Comparison of ENCODE assay signal across 9 mouse cellular contexts in genomic region chr1:133068669-133069274, GRCm38 (mm10). TPM values are rescaled to one million over a fixed set of nuclear protein-coding genes. Genes with fewer than 3 reads are reported as not detected.
DNase-seq lines count a peak whose midpoint lies in the region; ATAC-seq lines count a peak whose summit lies in the region.
"Had no signal": no experiment of that assay in that cellular context is flagged by ENCODE, and none has a peak within 500 bp of the region (broad histone marks: within the 10 kb centered on the region; RNA-seq: fewer than 3 reads in every experiment).

No protein-coding gene starts in this region.

- H3K36me3 ChIP-seq in heart, embryonic 13.5 days, result peaks cover 25% of the 10 kb centered on the region
- H3K36me3 ChIP-seq in stomach, embryonic 15.5 days, result no peaks in the 10 kb centered on the region

- H3K9ac ChIP-seq in heart, embryonic 13.5 days, result peak overlapping the region; percentile 80
- H3K9ac ChIP-seq in stomach, embryonic 15.5 days, result no peak overlapping the region
- H3K9ac ChIP-seq: neural tube, embryonic 12.5 days had no signal

- 76% methylated on average over 15 of the region's 15 CpGs for WGBS in heart, embryonic 13.5 days
- WGBS in stomach, embryonic 15.5 days, result 87% methylated on average over 15 of the region's 15 CpGs

- no peak for ATAC-seq in heart, embryonic 13.5 days (ENCODE audit: extremely low read depth, insufficient number of reproducible peaks, low FRiP score, low TSS enrichment)
- no peak for ATAC-seq in stomach, embryonic 15.5 days (ENCODE audit: insufficient read depth, low FRiP score, low read depth)

- DNase-seq in heart, adult 9 months (ENCODE audit: low spot score in 2 of 2), result no peak
- peak; percentile 49 for DNase-seq in retina, postnatal 1 day
- DNase-seq in retina, embryonic 14.5 days (ENCODE audit: low spot score), result no peak
- peak; percentile 61 to 76 for DNase-seq in layer of hippocampus, adult 8-10 months (ENCODE audit: low spot score in 2 of 2)
- DNase-seq in yolk sac, embryonic 10.5 days (ENCODE audit: low spot score), result no peak
- no peak for DNase-seq in frontal cortex, postnatal 36 days (ENCODE audit: low spot score in 2 of 2)

- peak overlapping the region; percentile 41 for H3K4me3 ChIP-seq in heart, embryonic 13.5 days
- H3K4me3 ChIP-seq in stomach, embryonic 15.5 days (replicated peaks), result no peak overlapping the region
- H3K4me3 ChIP-seq: neural tube, embryonic 12.5 days had no signal

- H3K9me3 ChIP-seq in heart, embryonic 13.5 days, result 0 out of 2 replicates have a peak, but pooled peaks cover 3% of the 10 kb centered on the region
- no peaks in the 10 kb centered on the region for H3K9me3 ChIP-seq in stomach, embryonic 15.5 days
- H3K9me3 ChIP-seq: neural tube, embryonic 12.5 days had no signal

- H3K27ac ChIP-seq in heart, embryonic 13.5 days (replicated peaks), result peak overlapping the region; percentile 97
- H3K27ac ChIP-seq in stomach, embryonic 15.5 days, result peak overlapping the region; percentile 77
- H3K27ac ChIP-seq: neural tube, embryonic 12.5 days had no signal

- no peaks in the 10 kb centered on the region for H3K27me3 ChIP-seq in heart, embryonic 13.5 days (replicated peaks)
- no peaks in the 10 kb centered on the region for H3K27me3 ChIP-seq in stomach, embryonic 15.5 days (replicated peaks)
- H3K27me3 ChIP-seq: neural tube, embryonic 12.5 days had no signal

- peaks cover 81% of the 10 kb centered on the region for H3K4me1 ChIP-seq in heart, embryonic 13.5 days
- peaks cover 33% of the 10 kb centered on the region for H3K4me1 ChIP-seq in stomach, embryonic 15.5 days

- peak overlapping the region; percentile 67 for H3K4me2 ChIP-seq in heart, embryonic 13.5 days
- H3K4me2 ChIP-seq in stomach, embryonic 15.5 days, result no peak overlapping the region
- H3K4me2 ChIP-seq: neural tube, embryonic 12.5 days had no signal

RNA-seq across cellular contexts. Expression of gene Pik3c2b, which starts 23.3 kb away (rescaled TPM):
- polyA plus RNA-seq in heart, embryonic 13.5 days (2015; fragmentation: Nextera tagmentation; extraction: Ambion mirVana), result 8.5 and 9.5 TPM in 2 replicates
- total RNA-seq in layer of hippocampus, adult 8-10 months (2022), result 10 to 100 TPM; 15.9 to 17.6 (median 16.4) TPM
- 8.3 and 10.7 TPM in 2 replicates for polyA plus RNA-seq in stomach, embryonic 15.5 days (2015; fragmentation: Nextera tagmentation; extraction: Ambion mirVana)

RNA-seq across cellular contexts. Expression of gene Mdm4, which starts 38.4 kb away (rescaled TPM):
- 19.2 and 23.4 TPM in 2 replicates for polyA plus RNA-seq in heart, embryonic 13.5 days (2015; fragmentation: Nextera tagmentation; extraction: Ambion mirVana)
- 100 to 1,000 TPM in 1 of 4 experiments, 10 to 100 TPM in 3; 86.9 to 117 (median 95.4) TPM for total RNA-seq in layer of hippocampus, adult 8-10 months (2022)
- 33.3 and 34.9 TPM in 2 replicates for polyA plus RNA-seq in stomach, embryonic 15.5 days (2015; fragmentation: Nextera tagmentation; extraction: Ambion mirVana)

Comparison
In these comparisons a context has a peak if more than half of its experiments do, and no peak if none do; other contexts are left out.
1. DNase-seq: peak in retina, postnatal 1 day (single experiment) and layer of hippocampus, adult 8-10 months (2 of 2); none in heart, adult 9 months (0 of 2), retina, embryonic 14.5 days (single experiment), yolk sac, embryonic 10.5 days (single experiment) and frontal cortex, postnatal 36 days (0 of 2).